Mouse (Mus musculus) kidney, embryonic 15.5 days (tissue): ENCODE data around the gene 1700010B08Rik. TPM values are rescaled to one million over a fixed set of nuclear protein-coding genes. Genes with fewer than 3 reads are reported as not detected.
"Not testable (repeated sequence)": the region's sequence is repeated elsewhere in the genome, so short reads cannot be mapped to it uniquely, and the experiment has no call there.

Source experiments
- ATAC-seq: fragments of 200-750 bp; cut with Nextera tagmentation; replicated peaks from 2 replicates; pipeline ENCODE4 v1.8.0; 2017; ENCODE audit warnings: moderate TSS enrichment; ENCODE audit not compliant: low FRiP score
- H3K27ac ChIP-seq: fragments of 300-500 bp; sonication (generic); 2 replicates; pipeline ENCODE4 v1.5.1; 2015; ENCODE audit warnings: mild to moderate bottlenecking, inconsistent platforms
- H3K27me3 ChIP-seq: fragments of 300-500 bp; sonication (generic); 2 replicates; pipeline ENCODE4 v1.6.1; 2015; ENCODE audit warnings: inconsistent platforms
- H3K36me3 ChIP-seq: fragments of 300-500 bp; sonication (generic); 2 replicates; pipeline ENCODE4 v1.6.1; 2015; ENCODE audit warnings: inconsistent platforms
- H3K4me1 ChIP-seq: fragments of 300-500 bp; sonication (generic); 2 replicates; pipeline ENCODE4 v1.6.1; 2015; ENCODE audit warnings: inconsistent platforms
- H3K4me2 ChIP-seq: fragments of 300-500 bp; sonication (generic); 2 replicates; pipeline ENCODE4 v1.6.1; 2015; ENCODE audit warnings: moderate library complexity, mild to moderate bottlenecking, inconsistent platforms
- H3K4me3 ChIP-seq: fragments of 300-500 bp; sonication (generic); replicated peaks from 2 replicates; pipeline ENCODE4 v1.5.1; 2015; ENCODE audit warnings: mild to moderate bottlenecking, inconsistent platforms
- H3K9ac ChIP-seq: fragments of 300-500 bp; sonication (generic); 2 replicates; pipeline ENCODE4 v1.6.1; 2015; ENCODE audit warnings: mild to moderate bottlenecking, inconsistent platforms
- H3K9me3 ChIP-seq: fragments of 300-500 bp; sonication (generic); replicated peaks from 2 replicates; pipeline ENCODE4 v1.6.1; 2016; ENCODE audit warnings: inconsistent platforms
- WGBS: fragments of 180-500 bp; shearing (Covaris S2); methylation state at CpG from one replicate; pipeline ENCODE4 v1.1.7; 2015; ENCODE audit warnings: mixed read lengths; 5-methylcytosine and 5-hydroxymethylcytosine counted together
- polyA plus RNA-seq: library from polyadenylated mRNA; unstranded; fragments of >200 nt; fragmentation: Nextera tagmentation; extraction: Ambion mirVana; gene quantifications from 2 replicates; pipeline ENCODE4 v1.2.1, GENCODE M21; 2015

The 1700010B08Rik gene
- polyA plus RNA-seq, result not detected in 2 replicates

- not testable (repeated sequence) for H3K27me3 ChIP-seq, H3K9ac ChIP-seq, H3K4me1 ChIP-seq, H3K36me3 ChIP-seq, H3K9me3 ChIP-seq, ATAC-seq, H3K4me3 ChIP-seq, H3K27ac ChIP-seq, H3K4me2 ChIP-seq
- 90% methylated on average over 7 of the region's 7 CpGs for WGBS
Measured at GRCm38 (mm10) chr2:173719115-173719514, at the start of gene 1700010B08Rik. Gene 1700010B08Rik (plus strand): TSS chr2:173719415.

- no peak for ATAC-seq
Measured at GRCm38 (mm10) chr2:173672328-173672896, 46.8 kb upstream of the 1700010B08Rik start.

GRCm38 (mm10) chr2:173673469-173673868 is 45.7 kb upstream of the 1700010B08Rik start:
- peaks cover 27% of the 10 kb centered on the region for H3K36me3 ChIP-seq
- H3K9ac ChIP-seq, result no peak overlapping the region
- H3K27ac ChIP-seq, result no peak overlapping the region
- H3K4me2 ChIP-seq, result no peak overlapping the region
- H3K9me3 ChIP-seq, result no peaks in the 10 kb centered on the region
- 88% methylated on average over 1 of the region's 1 CpGs for WGBS
- H3K27me3 ChIP-seq, result no peaks in the 10 kb centered on the region
- no peak for ATAC-seq
- no peak overlapping the region for H3K4me3 ChIP-seq
- peaks cover 9% of the 10 kb centered on the region; the same call in 1 of the 2 replicates for H3K4me1 ChIP-seq

More at GRCm38 (mm10) chr2:173672328-173672896, 46.8 kb upstream of the 1700010B08Rik start:
- Histone ChIP-seq H3K4me2 (no peak overlapping the region), H3K4me3 (no peak overlapping the region), H3K9ac (no peak overlapping the region), H3K27me3 (no peaks in the 10 kb centered on the region), H3K27ac (no peak overlapping the region), H3K4me1 (peaks cover 9% of the 10 kb centered on the region; the same call in 1 of the 2 replicates), H3K9me3 (no peaks in the 10 kb centered on the region), H3K36me3 (peaks cover 35% of the 10 kb centered on the region)
- WGBS, result 60% methylated on average over 2 of the region's 2 CpGs

- Histone ChIP-seq H3K36me3 (peaks cover 22% of the 10 kb centered on the region), H3K4me3 (no peak overlapping the region), H3K9ac (no peak overlapping the region), H3K9me3 (no peaks in the 10 kb centered on the region), H3K27me3 (no peaks in the 10 kb centered on the region), H3K4me2 (no peak overlapping the region), H3K27ac (no peak overlapping the region), H3K4me1 (peaks cover 5% of the 10 kb centered on the region; the same call in 1 of the 2 replicates)
- no peak for ATAC-seq
- WGBS, result 91% methylated on average over 2 of the region's 2 CpGs
Measured at GRCm38 (mm10) chr2:173678593-173678992, 40.6 kb upstream of the 1700010B08Rik start.

DNA sequence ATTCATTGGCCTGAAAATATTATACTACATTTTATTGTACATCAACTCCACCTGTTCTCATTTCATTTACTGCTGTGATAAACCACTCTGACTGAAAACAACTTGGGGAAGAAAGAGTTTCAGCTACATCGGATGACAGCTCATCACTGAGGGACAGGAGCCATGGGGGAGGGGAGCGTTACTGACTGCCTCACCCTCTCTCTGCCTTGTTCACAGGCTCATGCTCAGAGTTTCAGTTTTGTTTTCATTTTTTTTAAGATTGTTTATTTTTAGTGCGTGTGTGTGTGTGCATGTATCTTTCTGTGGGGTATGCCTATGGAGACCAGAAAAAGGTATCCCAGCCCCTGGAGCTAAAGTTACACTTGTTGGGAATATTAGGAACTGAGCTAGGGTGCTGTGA is 40.0 kb upstream of the 1700010B08Rik start:
- WGBS, result 61% methylated on average over 3 of the region's 3 CpGs

GRCm38 (mm10) chr2:173680153-173680552 is 39.1 kb upstream of the 1700010B08Rik start:
- no peaks in the 10 kb centered on the region for H3K9me3 ChIP-seq
- H3K27me3 ChIP-seq, result no peaks in the 10 kb centered on the region
- no peak overlapping the region for H3K4me3 ChIP-seq
- no peak overlapping the region for H3K4me2 ChIP-seq
- H3K27ac ChIP-seq, result no peak overlapping the region
- no peak for ATAC-seq
- peaks cover 17% of the 10 kb centered on the region for H3K36me3 ChIP-seq
- H3K4me1 ChIP-seq, result peaks cover 5% of the 10 kb centered on the region; the same call in 1 of the 2 replicates
- WGBS, result 70% methylated on average over 1 of the region's 1 CpGs
- no peak overlapping the region for H3K9ac ChIP-seq

More for the DNA sequence above, 40.0 kb upstream of the 1700010B08Rik start:
- Histone ChIP-seq H3K36me3 (peaks cover 23% of the 10 kb centered on the region), H3K9ac (no peak overlapping the region), H3K27me3 (no peaks in the 10 kb centered on the region), H3K4me2 (no peak overlapping the region), H3K4me1 (peaks cover 5% of the 10 kb centered on the region; the same call in 1 of the 2 replicates), H3K9me3 (no peaks in the 10 kb centered on the region), H3K27ac (no peak overlapping the region), H3K4me3 (no peak overlapping the region)
- ATAC-seq, result no peak

DNA sequence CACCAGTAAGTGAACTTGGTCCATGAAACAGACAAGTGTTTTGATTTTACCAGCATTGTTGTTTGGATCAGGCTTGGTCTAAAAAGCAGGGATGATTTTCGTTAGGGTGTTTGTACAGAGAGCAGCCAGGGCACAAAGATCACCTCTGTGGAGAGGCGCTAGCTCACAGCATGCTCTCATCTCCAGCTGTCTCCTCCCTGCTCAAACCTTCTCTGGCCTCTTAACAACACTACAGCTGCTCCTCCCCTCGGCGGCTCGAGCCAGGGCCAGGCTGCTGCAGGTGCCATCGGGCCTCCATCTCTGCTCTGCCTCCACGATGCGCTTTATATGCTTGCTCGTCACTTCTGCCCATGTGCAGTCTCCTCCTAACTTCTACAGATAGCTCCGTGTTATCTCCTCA is 36.4 kb upstream of the 1700010B08Rik start:
- WGBS, result 48% methylated on average over 10 of the region's 10 CpGs
- H3K4me3 ChIP-seq, result no peak overlapping the region
- peaks cover 22% of the 10 kb centered on the region for H3K4me1 ChIP-seq
- H3K36me3 ChIP-seq, result peaks cover 12% of the 10 kb centered on the region
- H3K27me3 ChIP-seq, result no peaks in the 10 kb centered on the region
- no peaks in the 10 kb centered on the region for H3K9me3 ChIP-seq
- H3K27ac ChIP-seq, result no peak overlapping the region
- H3K4me2 ChIP-seq, result no peak overlapping the region
- ATAC-seq, result no peak
- H3K9ac ChIP-seq, result no peak overlapping the region

GRCm38 (mm10) chr2:173685781-173686361 is 33.3 kb upstream of the 1700010B08Rik start:
- H3K4me1 ChIP-seq, result peaks cover 17% of the 10 kb centered on the region
- 89% methylated on average over 3 of the region's 3 CpGs for WGBS

DNA sequence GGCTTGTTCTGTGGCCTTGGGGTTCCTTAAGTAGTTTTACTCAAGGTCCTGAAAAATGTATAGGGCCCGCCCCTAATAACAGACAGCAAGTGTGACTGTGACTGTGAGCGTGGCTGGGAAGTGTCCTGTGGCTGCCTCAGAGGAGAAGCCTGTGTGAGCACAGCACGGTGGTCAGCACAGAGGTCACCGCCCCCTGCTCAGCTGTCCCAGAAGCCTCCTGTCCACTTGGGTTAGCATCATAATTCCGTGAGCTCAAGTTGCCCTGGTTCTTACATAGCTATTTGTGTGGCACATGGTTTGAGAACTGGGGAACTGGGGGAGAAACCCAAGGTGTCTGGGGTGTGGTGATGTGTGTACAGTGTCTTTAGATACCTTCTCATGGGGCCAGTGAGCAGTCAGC is 31.9 kb upstream of the 1700010B08Rik start:
- ATAC-seq, result no peak
- WGBS, result 67% methylated on average over 5 of the region's 5 CpGs
- H3K9me3 ChIP-seq, result no peaks in the 10 kb centered on the region

More at GRCm38 (mm10) chr2:173685781-173686361, 33.3 kb upstream of the 1700010B08Rik start:
- no peak overlapping the region for H3K27ac ChIP-seq
- no peak overlapping the region for H3K4me2 ChIP-seq
- H3K9ac ChIP-seq, result no peak overlapping the region
- H3K4me3 ChIP-seq, result no peak overlapping the region
- no peaks in the 10 kb centered on the region for H3K9me3 ChIP-seq
- no peak for ATAC-seq
- H3K27me3 ChIP-seq, result no peaks in the 10 kb centered on the region
- peaks cover 43% of the 10 kb centered on the region for H3K36me3 ChIP-seq

GRCm38 (mm10) chr2:173689835-173690234 is 29.4 kb upstream of the 1700010B08Rik start:
- Histone ChIP-seq H3K4me3 (no peak overlapping the region), H3K36me3 (peaks cover 66% of the 10 kb centered on the region), H3K27me3 (no peaks in the 10 kb centered on the region), H3K27ac (no peak overlapping the region), H3K4me1 (peaks cover 17% of the 10 kb centered on the region), H3K4me2 (no peak overlapping the region), H3K9ac (no peak overlapping the region), H3K9me3 (no peaks in the 10 kb centered on the region)
- ATAC-seq, result no peak

More for the DNA sequence above, 31.9 kb upstream of the 1700010B08Rik start:
- Histone ChIP-seq H3K27ac (no peak overlapping the region), H3K4me2 (no peak overlapping the region), H3K9ac (no peak overlapping the region), H3K36me3 (peaks cover 57% of the 10 kb centered on the region), H3K27me3 (no peaks in the 10 kb centered on the region), H3K4me3 (no peak overlapping the region), H3K4me1 (peaks cover 17% of the 10 kb centered on the region)

DNA sequence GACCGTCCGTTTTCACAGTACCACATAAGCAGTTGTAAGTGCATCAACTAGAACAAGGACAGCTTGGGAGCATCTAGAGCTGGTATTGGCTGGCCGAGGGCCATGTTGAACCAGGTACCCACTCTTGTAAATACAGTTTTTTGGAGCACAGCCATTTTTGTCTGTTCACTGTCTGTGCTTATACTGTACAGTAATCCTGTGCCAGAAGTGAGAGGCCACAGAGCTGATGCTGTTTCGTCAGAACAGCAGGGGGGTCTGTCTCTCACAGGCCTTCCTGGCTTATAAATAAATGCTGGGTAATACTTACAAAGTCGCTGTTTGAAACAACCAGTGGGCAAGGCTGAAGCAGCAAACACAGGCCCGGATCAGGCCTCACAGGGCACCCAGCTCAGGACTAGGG is 27.5 kb upstream of the 1700010B08Rik start:
- H3K4me1 ChIP-seq, result 0 out of 2 replicates have a peak, but pooled peaks cover 6% of the 10 kb centered on the region
- no peak for ATAC-seq
- WGBS, result 90% methylated on average over 6 of the region's 6 CpGs

GRCm38 (mm10) chr2:173692693-173693092 is 26.5 kb upstream of the 1700010B08Rik start:
- Histone ChIP-seq H3K4me2 (no peak overlapping the region), H3K27me3 (no peaks in the 10 kb centered on the region), H3K9ac (no peak overlapping the region), H3K4me3 (no peak overlapping the region), H3K4me1 (no peaks in the 10 kb centered on the region), H3K36me3 (peaks cover 94% of the 10 kb centered on the region), H3K9me3 (no peaks in the 10 kb centered on the region), H3K27ac (no peak overlapping the region)
- 96% methylated on average over 2 of the region's 2 CpGs for WGBS
- no peak for ATAC-seq

More for the DNA sequence above, 27.5 kb upstream of the 1700010B08Rik start:
- H3K9me3 ChIP-seq, result no peaks in the 10 kb centered on the region
- no peak overlapping the region for H3K4me2 ChIP-seq
- peaks cover 85% of the 10 kb centered on the region for H3K36me3 ChIP-seq
- no peak overlapping the region for H3K4me3 ChIP-seq
- H3K27me3 ChIP-seq, result no peaks in the 10 kb centered on the region
- H3K9ac ChIP-seq, result no peak overlapping the region
- H3K27ac ChIP-seq, result no peak overlapping the region
